Mouse (Mus musculus) common myeloid progenitor, adult 5-6 weeks (primary cell): ENCODE results near the gene Plekhh3. TPM values are rescaled to one million over a fixed set of nuclear protein-coding genes. Genes with fewer than 3 reads are reported as not detected.
A peak's percentile ranks its signal among the peaks of the same experiment; 100 is the strongest.
"Not testable (repeated sequence)": the region's sequence is repeated elsewhere in the genome, so short reads cannot be mapped to it uniquely, and the experiment has no call there.

ENCODE experiments used
- ATAC-seq: replicated peaks from 2 replicates; pipeline ENCODE4 v1.8.0; 2016; ENCODE audit warnings: low read depth, mild to moderate bottlenecking, moderate TSS enrichment, inconsistent platforms; ENCODE audit not compliant: poor library complexity, severe bottlenecking
- total RNA-seq: library from RNA; stranded (forward); fragments of 200-1000, 187-1606 nt; gene quantifications from 2 replicates; pipeline ENCODE4 v1.2.3, GENCODE M21; 2017

Plekhh3 gene
- total RNA-seq, 1 experiment from 2014 or later = 0.32 TPM

- ATAC-seq = no peak
These were observed 40.9 kb downstream of the Plekhh3 start for GRCm38 (mm10) chr11:101130056-101130756.

GRCm38 (mm10) chr11:101128996-101129577 lies 42.1 kb downstream of the Plekhh3 start:
- ATAC-seq = no peak

- ATAC-seq = no peak
These were observed 44.1 kb downstream of the Plekhh3 start for GRCm38 (mm10) chr11:101127075-101127474.

- not testable (repeated sequence) for ATAC-seq
These were observed 46.1 kb downstream of the Plekhh3 start for GRCm38 (mm10) chr11:101125008-101125407.

GRCm38 (mm10) chr11:101124494-101124893 lies 46.7 kb downstream of the Plekhh3 start:
- ATAC-seq = not testable (repeated sequence)

GRCm38 (mm10) chr11:101120545-101121188 lies 50.5 kb downstream of the Plekhh3 start:
- no peak for ATAC-seq

GRCm38 (mm10) chr11:101119761-101120544 lies 51.2 kb downstream of the Plekhh3 start, which contains the start of the genes Retreg3 and Tubg1:
Gene Retreg3, minus strand, starts transcription at chr11:101119893.
Gene Tubg1, plus strand, starts transcription at chr11:101119938.
- ATAC-seq = peak; percentile 89

GRCm38 (mm10) chr11:101119131-101119760 lies 51.9 kb downstream of the Plekhh3 start:
- ATAC-seq = peak; percentile 30

GRCm38 (mm10) chr11:101118105-101118504 lies 53.0 kb downstream of the Plekhh3 start:
- no peak for ATAC-seq

- ATAC-seq = peak; percentile 29
These were observed 55.6 kb downstream of the Plekhh3 start for GRCm38 (mm10) chr11:101115564-101115963.

Other genes starting within 250 kb of the Plekhh3 start
- 59.6 and 74.9 TPM in 2 replicates for gene Stat3, start 231.8 kb downstream of the Plekhh3 start, total RNA-seq
- 8.4 and 10.6 TPM in 2 replicates for gene Cavin1, start 200.5 kb downstream of the Plekhh3 start, total RNA-seq
- 16.2 and 25.9 TPM in 2 replicates for gene Atp6v0a1, start 161.9 kb downstream of the Plekhh3 start, total RNA-seq
- 4.5 and 8.3 TPM in 2 replicates for gene Naglu, start 101.3 kb downstream of the Plekhh3 start, total RNA-seq
- gene Hsd17b1, start 92.9 kb downstream of the Plekhh3 start, total RNA-seq = 1.2 TPM in 1 of 2 replicates, not detected in the other
- 13.3 and 23.2 TPM in 2 replicates for gene Coasy, start 88.8 kb downstream of the Plekhh3 start, total RNA-seq
- gene Mlx, start 84.1 kb downstream of the Plekhh3 start, total RNA-seq = 30.0 and 31.1 TPM in 2 replicates
- 46.7 and 57.6 TPM in 2 replicates for gene Psmc3ip, start 75.9 kb downstream of the Plekhh3 start, total RNA-seq
- 21.7 and 32.1 TPM in 2 replicates for gene Retreg3, start 51.5 kb downstream of the Plekhh3 start, total RNA-seq
- 32.5 and 37.8 TPM in 2 replicates for gene Tubg1, start 51.4 kb downstream of the Plekhh3 start, total RNA-seq
- not detected in 2 replicates for gene Tubg2, start 15.4 kb downstream of the Plekhh3 start, total RNA-seq
- 0.05 TPM in 2 replicates for gene Cntnap1, start 828 bp downstream of the Plekhh3 start, total RNA-seq
- not detected in 2 replicates for gene Ccr10, start 4.1 kb upstream of the Plekhh3 start, total RNA-seq
- gene Ezh1, start 55.1 kb upstream of the Plekhh3 start, total RNA-seq = 15.3 and 22.8 TPM in 2 replicates
- gene Ramp2, start 74.7 kb upstream of the Plekhh3 start, total RNA-seq = 0.58 TPM in 1 of 2 replicates, not detected in the other
- 51.5 and 61.9 TPM in 2 replicates for gene Vps25, start 82.4 kb upstream of the Plekhh3 start, total RNA-seq
- not detected in 2 replicates for gene Wnk4, start 89.2 kb upstream of the Plekhh3 start, total RNA-seq
- gene Cntd1, start 107.7 kb upstream of the Plekhh3 start, total RNA-seq = 1.5 and 5.4 TPM in 2 replicates
- gene Coa3, start 107.8 kb upstream of the Plekhh3 start, total RNA-seq = 34.3 and 43.1 TPM in 2 replicates
- gene Becn1, start 130.9 kb upstream of the Plekhh3 start, total RNA-seq = 152 and 208 TPM in 2 replicates
- 112 and 153 TPM in 2 replicates for gene Psme3, start 144.9 kb upstream of the Plekhh3 start, total RNA-seq
- 0.78 and 2.4 TPM in 2 replicates for gene Aoc2, start 153.7 kb upstream of the Plekhh3 start, total RNA-seq
- gene Aoc3, start 159.3 kb upstream of the Plekhh3 start, total RNA-seq = under 0.01 and 0.29 TPM in 2 replicates
- not detected in 2 replicates for gene G6pc, start 196.2 kb upstream of the Plekhh3 start, total RNA-seq
- gene Aarsd1, start 246.3 kb upstream of the Plekhh3 start, total RNA-seq = 51.6 and 69.0 TPM in 2 replicates